50 mouse cellular contexts compared by ENCODE assay signal in genomic region chr1:88074471-88074870, GRCm38 (mm10). TPM values are rescaled to one million over a fixed set of nuclear protein-coding genes. Genes with fewer than 3 reads are reported as not detected.
"Had no signal": no experiment of that assay in that cellular context is flagged by ENCODE, and none has a peak within 500 bp of the region (broad histone marks: within the 10 kb centered on the region; RNA-seq: fewer than 3 reads in every experiment).

No protein-coding gene starts in this region.

- ATAC-seq: hindbrain, embryonic 16.5 days; hindbrain, postnatal 0 days; inflammation-experienced regulatory T-cells, adult 6 months; intestine, embryonic 15.5 days; intestine, embryonic 16.5 days; intestine, postnatal 0 days had no signal

- H3K9me3 ChIP-seq: heart, embryonic 10.5 days; heart, embryonic 12.5 days; heart, embryonic 13.5 days; heart, embryonic 15.5 days; hindbrain, embryonic 10.5 days; hindbrain, embryonic 12.5 days; hindbrain, embryonic 13.5 days; hindbrain, embryonic 15.5 days; intestine, embryonic 15.5 days; kidney, embryonic 15.5 days had no signal

- H3K4me3 ChIP-seq: heart, embryonic 10.5 days; heart, embryonic 12.5 days; heart, embryonic 13.5 days; heart, embryonic 15.5 days; hindbrain, embryonic 10.5 days; hindbrain, embryonic 12.5 days; hindbrain, embryonic 13.5 days; hindbrain, embryonic 15.5 days; intestine, embryonic 15.5 days; kidney, embryonic 15.5 days; layer of hippocampus, adult 2 months had no signal

- H3K9ac ChIP-seq: heart, embryonic 12.5 days; heart, embryonic 13.5 days; heart, embryonic 15.5 days; hindbrain, embryonic 12.5 days; hindbrain, embryonic 13.5 days; hindbrain, embryonic 14.5 days; hindbrain, embryonic 15.5 days; intestine, embryonic 15.5 days; kidney, embryonic 15.5 days had no signal

- H3K4me1 ChIP-seq: heart, embryonic 10.5 days; heart, embryonic 12.5 days; heart, embryonic 13.5 days; heart, embryonic 15.5 days; hindbrain, embryonic 12.5 days; hindbrain, embryonic 13.5 days; hindbrain, embryonic 15.5 days; intestine, embryonic 15.5 days; kidney, embryonic 15.5 days had no signal

- H3K4me2 ChIP-seq: heart, embryonic 11.5 days; heart, embryonic 12.5 days; heart, embryonic 13.5 days; heart, embryonic 15.5 days; hindbrain, embryonic 12.5 days; hindbrain, embryonic 13.5 days; hindbrain, embryonic 14.5 days; hindbrain, embryonic 15.5 days; intestine, embryonic 15.5 days; kidney, embryonic 15.5 days had no signal

- H3K27ac ChIP-seq: heart, embryonic 10.5 days; heart, embryonic 13.5 days; heart, embryonic 15.5 days; hindbrain, embryonic 10.5 days; hindbrain, embryonic 12.5 days; hindbrain, embryonic 13.5 days; hindbrain, embryonic 14.5 days; hindbrain, embryonic 15.5 days; hindbrain, postnatal 0 days; intestine, embryonic 15.5 days; kidney, embryonic 15.5 days; kidney, postnatal 0 days; layer of hippocampus, adult 2 months had no signal

- DNase-seq: heart, postnatal 10 days; heart, postnatal 36 days; heart, postnatal 4 days; kidney, adult 11 months; kidney, adult 18-20 months; kidney, adult 2 months; kidney, adult 8-10 months; kidney, adult 9 months; kidney, postnatal 10 days; kidney, postnatal 14 days; kidney, postnatal 25 days; kidney, postnatal 36 days; kidney, postnatal 4 days; layer of hippocampus, adult 9-11 months; layer of hippocampus, postnatal 36 days had no signal

- H3K27me3 ChIP-seq: heart, embryonic 12.5 days; heart, embryonic 13.5 days; heart, embryonic 15.5 days; hindbrain, embryonic 12.5 days; hindbrain, embryonic 13.5 days; hindbrain, embryonic 15.5 days; intestine, embryonic 15.5 days; kidney, embryonic 15.5 days had no signal

- H3K36me3 ChIP-seq: heart, embryonic 10.5 days; heart, embryonic 12.5 days; heart, embryonic 13.5 days; heart, embryonic 15.5 days; hindbrain, embryonic 10.5 days; hindbrain, embryonic 12.5 days; hindbrain, embryonic 13.5 days; hindbrain, embryonic 15.5 days; intestine, embryonic 15.5 days; kidney, embryonic 15.5 days had no signal

RNA-seq across cellular contexts. Expression of gene Ugt1a9, which starts 3.9 kb away (rescaled TPM):
- total RNA-seq: heart, postnatal 10 days; heart, postnatal 25 days; heart, postnatal 36 days; heart, postnatal 4 days; hematopoietic stem cell, adult 5-6 weeks; hindbrain, postnatal 0 days; layer of hippocampus, adult 18-20 months; layer of hippocampus, adult 2 months; layer of hippocampus, adult 8-10 months; layer of hippocampus, postnatal 10 days; layer of hippocampus, postnatal 14 days; layer of hippocampus, postnatal 25 days; layer of hippocampus, postnatal 36 days; left cerebral cortex, adult 18-20 months had no signal
- polyA plus RNA-seq: heart, embryonic 10.5 days; heart, embryonic 11.5 days; heart, embryonic 12.5 days; heart, embryonic 13.5 days; heart, embryonic 14.5 days; heart, embryonic 15.5 days; heart, embryonic 16.5 days; heart, postnatal 0 days; hindbrain, embryonic 10.5 days; hindbrain, embryonic 11.5 days; hindbrain, embryonic 12.5 days; hindbrain, embryonic 13.5 days; hindbrain, embryonic 14.5 days; hindbrain, embryonic 15.5 days; hindbrain, embryonic 16.5 days; hindbrain, postnatal 0 days; inflammation-experienced regulatory T-cells, adult 6 months had no signal

RNA-seq across cellular contexts. Expression of gene Ugt1a8, which starts 13.1 kb away (rescaled TPM):
- total RNA-seq: heart, postnatal 10 days; heart, postnatal 25 days; heart, postnatal 36 days; heart, postnatal 4 days; hematopoietic stem cell, adult 5-6 weeks; hindbrain, postnatal 0 days; layer of hippocampus, adult 18-20 months; layer of hippocampus, adult 2 months; layer of hippocampus, adult 8-10 months; layer of hippocampus, postnatal 10 days; layer of hippocampus, postnatal 14 days; layer of hippocampus, postnatal 25 days; layer of hippocampus, postnatal 36 days; left cerebral cortex, adult 18-20 months had no signal
- polyA plus RNA-seq: heart, embryonic 10.5 days; heart, embryonic 11.5 days; heart, embryonic 12.5 days; heart, embryonic 13.5 days; heart, embryonic 14.5 days; heart, embryonic 15.5 days; heart, embryonic 16.5 days; heart, postnatal 0 days; hindbrain, embryonic 10.5 days; hindbrain, embryonic 11.5 days; hindbrain, embryonic 12.5 days; hindbrain, embryonic 13.5 days; hindbrain, embryonic 14.5 days; hindbrain, embryonic 15.5 days; hindbrain, embryonic 16.5 days; hindbrain, postnatal 0 days; intestine, embryonic 14.5 days; intestine, embryonic 15.5 days; intestine, embryonic 16.5 days; kidney, embryonic 14.5 days; kidney, embryonic 15.5 days; kidney, embryonic 16.5 days; large intestine, adult 2 months had no signal

RNA-seq across cellular contexts. Expression of gene Ugt1a10, which starts 19.3 kb away (rescaled TPM):
- total RNA-seq: heart, postnatal 10 days; heart, postnatal 25 days; heart, postnatal 36 days; heart, postnatal 4 days; hematopoietic stem cell, adult 5-6 weeks; hindbrain, postnatal 0 days; layer of hippocampus, adult 18-20 months; layer of hippocampus, adult 2 months; layer of hippocampus, adult 8-10 months; layer of hippocampus, postnatal 10 days; layer of hippocampus, postnatal 14 days; layer of hippocampus, postnatal 25 days; layer of hippocampus, postnatal 36 days; left cerebral cortex, adult 18-20 months had no signal
- polyA plus RNA-seq: heart, embryonic 10.5 days; heart, embryonic 11.5 days; heart, embryonic 12.5 days; heart, embryonic 13.5 days; heart, embryonic 14.5 days; heart, embryonic 15.5 days; heart, embryonic 16.5 days; heart, postnatal 0 days; hindbrain, embryonic 10.5 days; hindbrain, embryonic 11.5 days; hindbrain, embryonic 12.5 days; hindbrain, embryonic 13.5 days; hindbrain, embryonic 14.5 days; hindbrain, embryonic 15.5 days; hindbrain, embryonic 16.5 days; hindbrain, postnatal 0 days; inflammation-experienced regulatory T-cells, adult 6 months; intestine, embryonic 14.5 days; intestine, embryonic 15.5 days; intestine, embryonic 16.5 days had no signal

RNA-seq across cellular contexts. Expression of gene Ugt1a6b, which starts 28.6 kb away (rescaled TPM):
- total RNA-seq: hematopoietic stem cell, adult 5-6 weeks; layer of hippocampus, adult 18-20 months; layer of hippocampus, postnatal 36 days had no signal
- polyA plus RNA-seq: heart, embryonic 10.5 days; heart, embryonic 11.5 days; heart, embryonic 12.5 days; heart, embryonic 13.5 days; heart, embryonic 14.5 days; heart, embryonic 15.5 days; heart, postnatal 0 days; hindbrain, embryonic 10.5 days; inflammation-experienced regulatory T-cells, adult 6 months; intestine, embryonic 14.5 days; kidney, embryonic 14.5 days had no signal
